ENCODE assay signal across 26 mouse cellular contexts in the genomic region with DNA sequence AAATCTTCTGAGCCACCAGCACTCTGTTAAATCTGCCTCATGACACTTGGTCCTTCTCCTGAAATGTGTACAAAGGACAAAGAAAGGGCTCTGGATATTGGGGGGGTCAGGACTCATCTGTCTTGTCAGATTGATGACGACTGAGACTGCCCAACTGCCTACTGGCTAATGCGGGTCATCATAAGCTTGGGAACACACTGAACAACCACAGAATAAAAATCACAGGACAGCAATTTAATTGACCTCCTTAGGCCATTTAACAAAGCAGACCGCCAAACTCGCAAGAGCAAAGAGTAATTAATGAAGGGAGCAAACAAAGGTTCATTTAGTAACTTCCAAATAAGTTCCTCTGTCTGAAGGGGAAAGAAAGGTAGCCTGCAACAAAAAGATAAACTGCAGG.
DNase-seq lines count a peak whose midpoint lies in the region; ATAC-seq and TF ChIP-seq lines count a peak whose summit lies in the region.
"Had no signal": no experiment of that assay in that cellular context is flagged by ENCODE, and none has a peak within 500 bp of the region (broad histone marks: within the 10 kb centered on the region; RNA-seq: fewer than 3 reads in every experiment).

No protein-coding gene starts in this region.

- peak; percentile 47 for DNase-seq in forebrain, embryonic 11.5 days (ENCODE audit: low spot score)
- no peak for DNase-seq in layer of hippocampus, adult 2 months (ENCODE audit: low spot score in 2 of 2)
- no peak for DNase-seq in layer of hippocampus, postnatal 25 days (ENCODE audit: extremely low spot score in 1 of 2, low spot score in 1 of 2)
- peak; percentile 61 for DNase-seq in retina, embryonic 14.5 days (ENCODE audit: low spot score)
- DNase-seq in cerebellum, postnatal 4 days (ENCODE audit: low spot score in 2 of 2): no peak
- DNase-seq: adrenal gland, adult 2 months; adrenal gland, postnatal 14 days; cerebellum, adult 11 months; cerebellum, adult 2 months; cerebellum, adult 9-11 months; cerebellum, postnatal 25 days; embryo, embryonic 11 days; gastrocnemius, postnatal 25 days; heart, adult 18-20 months; heart, postnatal 14 days; heart, postnatal 4 days had no signal

- no peaks in the 10 kb centered on the region for H3K36me3 ChIP-seq in forebrain, embryonic 11.5 days (ENCODE audit: control insufficient read depth, insufficient read depth, low read length)
- no peaks in the 10 kb centered on the region for H3K36me3 ChIP-seq in forebrain, embryonic 16.5 days (ENCODE audit: control insufficient read depth, insufficient read depth)
- H3K36me3 ChIP-seq: embryonic facial prominence, embryonic 10.5 days; forebrain, embryonic 15.5 days had no signal

- no peak overlapping the region for H3K9ac ChIP-seq in forebrain, embryonic 11.5 days (ENCODE audit: low read length)
- no peak overlapping the region for H3K9ac ChIP-seq in forebrain, embryonic 16.5 days (replicated peaks; ENCODE audit: low read depth, low read length)
- H3K9ac ChIP-seq: embryonic facial prominence, embryonic 13.5 days; forebrain, embryonic 15.5 days; heart, embryonic 13.5 days; hindbrain, embryonic 14.5 days had no signal

- H3K27ac ChIP-seq in forebrain, embryonic 11.5 days (ENCODE audit: low read depth, low read length): no peak overlapping the region
- H3K27ac ChIP-seq in forebrain, embryonic 16.5 days (ENCODE audit: low read length): no peak overlapping the region
- peak overlapping the region; percentile 64 for H3K27ac ChIP-seq in layer of hippocampus, adult 2 months
- H3K27ac ChIP-seq: embryonic facial prominence, embryonic 10.5 days; embryonic facial prominence, embryonic 13.5 days; forebrain, embryonic 15.5 days; heart, embryonic 13.5 days; hindbrain, embryonic 14.5 days; hindbrain, postnatal 0 days had no signal

- no peaks in the 10 kb centered on the region for H3K4me1 ChIP-seq in forebrain, embryonic 11.5 days (replicated peaks; ENCODE audit: control insufficient read depth, insufficient read depth, low read length)
- no peaks in the 10 kb centered on the region; the same call in 1 of the 2 replicates for H3K4me1 ChIP-seq in forebrain, embryonic 16.5 days (replicated peaks; ENCODE audit: control insufficient read depth, insufficient read depth, low read length)
- H3K4me1 ChIP-seq: forebrain, embryonic 15.5 days had no signal

- ATAC-seq in forebrain, embryonic 11.5 days (replicated peaks; ENCODE audit: low FRiP score): no peak
- ATAC-seq in forebrain, embryonic 16.5 days: no peak
- ATAC-seq: forebrain, embryonic 15.5 days; hindbrain, postnatal 0 days; inflammation-experienced regulatory T-cells, adult 6 months; intestine, embryonic 16.5 days had no signal

- no peak overlapping the region for H3K4me2 ChIP-seq in forebrain, embryonic 11.5 days (ENCODE audit: low read depth, low read length, severe bottlenecking)
- no peak overlapping the region for H3K4me2 ChIP-seq in forebrain, embryonic 16.5 days (ENCODE audit: low read length)
- H3K4me2 ChIP-seq: embryonic facial prominence, embryonic 13.5 days; forebrain, embryonic 15.5 days; heart, embryonic 13.5 days; hindbrain, embryonic 14.5 days had no signal

- H3K27me3 ChIP-seq in forebrain, embryonic 11.5 days (ENCODE audit: control insufficient read depth, insufficient read depth, low read length): no peaks in the 10 kb centered on the region
- H3K27me3 ChIP-seq in forebrain, embryonic 16.5 days (replicated peaks; ENCODE audit: control insufficient read depth, insufficient read depth, low read length): no peaks in the 10 kb centered on the region
- H3K27me3 ChIP-seq: embryonic facial prominence, embryonic 13.5 days; forebrain, embryonic 15.5 days; heart, embryonic 13.5 days had no signal

- H3K4me3 ChIP-seq in forebrain, embryonic 11.5 days (ENCODE audit: low read depth, low read length): no peak overlapping the region
- no peak overlapping the region for H3K4me3 ChIP-seq in forebrain, embryonic 16.5 days (replicated peaks; ENCODE audit: low read length)
- no peak overlapping the region for H3K4me3 ChIP-seq in layer of hippocampus, adult 2 months
- H3K4me3 ChIP-seq: embryonic facial prominence, embryonic 10.5 days; embryonic facial prominence, embryonic 13.5 days; erythroblast, embryonic 14.5 days; forebrain, embryonic 15.5 days; heart, embryonic 13.5 days had no signal

- no peak for TF ChIP-seq CTCF in layer of hippocampus, adult 2 months (conservative IDR thresholded peaks at IDR 0.05)

- WGBS in forebrain, embryonic 11.5 days: 46% methylated on average over 4 of the region's 4 CpGs
- 18% methylated on average over 4 of the region's 4 CpGs for WGBS in forebrain, embryonic 16.5 days

- H3K9me3 ChIP-seq in forebrain, embryonic 11.5 days (ENCODE audit: control insufficient read depth, low read length): no peaks in the 10 kb centered on the region
- H3K9me3 ChIP-seq in forebrain, embryonic 16.5 days (ENCODE audit: control insufficient read depth, low read length): no peaks in the 10 kb centered on the region
- H3K9me3 ChIP-seq: embryonic facial prominence, embryonic 10.5 days; embryonic facial prominence, embryonic 13.5 days; forebrain, embryonic 15.5 days; heart, embryonic 13.5 days had no signal

Comparison
In these comparisons a context has a peak if more than half of its experiments do, and no peak if none do; other contexts are left out.
1. DNase-seq: peak in forebrain, embryonic 11.5 days (single experiment) and retina, embryonic 14.5 days (single experiment); none in layer of hippocampus, adult 2 months (0 of 2), layer of hippocampus, postnatal 25 days (0 of 2) and cerebellum, postnatal 4 days (0 of 2).